10 mouse cellular contexts compared by ENCODE assay signal in the genomic region with DNA sequence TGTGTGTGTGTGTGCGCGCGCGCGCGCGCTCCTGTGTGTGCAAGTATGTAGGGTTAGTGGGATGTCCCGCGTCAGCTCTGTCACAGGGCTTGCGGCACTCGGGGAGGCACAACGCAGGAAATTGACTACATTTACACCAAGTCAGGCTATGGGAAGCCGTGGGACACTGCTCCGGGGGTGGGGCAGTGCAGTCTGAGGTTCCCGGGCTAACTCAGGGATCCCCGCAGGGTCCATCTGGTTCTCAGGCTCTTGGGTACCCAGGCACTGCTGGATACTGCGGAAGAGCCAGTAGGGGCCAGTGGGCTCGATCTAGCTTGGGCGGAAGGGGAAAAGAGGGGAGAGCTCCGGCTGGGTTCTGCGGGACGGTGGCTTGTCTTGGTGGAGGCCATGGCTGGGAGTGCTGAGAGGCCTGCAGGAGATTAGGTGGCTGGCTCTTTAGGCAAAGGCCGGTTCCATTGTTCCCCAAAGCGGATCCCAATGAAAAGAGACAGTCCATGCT. TPM values are rescaled to one million over a fixed set of nuclear protein-coding genes. Genes with fewer than 3 reads are reported as not detected.
DNase-seq lines count a peak whose midpoint lies in the region; ATAC-seq and TF ChIP-seq lines count a peak whose summit lies in the region.
"Had no signal": no experiment of that assay in that cellular context is flagged by ENCODE, and none has a peak within 500 bp of the region (broad histone marks: within the 10 kb centered on the region; RNA-seq: fewer than 3 reads in every experiment).

No protein-coding gene starts in this region.

- H3K4me2 ChIP-seq in kidney, embryonic 15.5 days = peak overlapping the region; percentile 66
- peak overlapping the region; percentile 64 for H3K4me2 ChIP-seq in embryonic facial prominence, embryonic 14.5 days (ENCODE audit: low read depth, low read length)
- H3K4me2 ChIP-seq in intestine, postnatal 0 days (replicated peaks; ENCODE audit: low read depth) = peak overlapping the region; percentile 38
- peak overlapping the region; percentile 62 for H3K4me2 ChIP-seq in neural tube, embryonic 12.5 days (replicated peaks)

- intact Hi-C loops in left cerebral cortex, postnatal 14 days (cut with DNase I) = no loop called here

- no peaks in the 10 kb centered on the region for H3K9me3 ChIP-seq in kidney, embryonic 15.5 days (replicated peaks)
- no peaks in the 10 kb centered on the region for H3K9me3 ChIP-seq in embryonic facial prominence, embryonic 14.5 days (ENCODE audit: control insufficient read depth, low read length)
- H3K9me3 ChIP-seq in intestine, postnatal 0 days (ENCODE audit: control insufficient read depth) = no peaks in the 10 kb centered on the region
- H3K9me3 ChIP-seq in neural tube, embryonic 12.5 days = no peaks in the 10 kb centered on the region

- no peak for TF ChIP-seq CTCF in kidney, adult 2 months (conservative IDR thresholded peaks at IDR 0.05; ENCODE audit: insufficient read depth, insufficient read length, low read depth, low read length)
- no peak for TF ChIP-seq CTCF in intestine, postnatal 0 days (IDR thresholded peaks at IDR 0.05; ENCODE audit: low read depth)

- no peak overlapping the region for H3K27ac ChIP-seq in kidney, embryonic 15.5 days
- no peak overlapping the region for H3K27ac ChIP-seq in kidney, adult 2 months (ENCODE audit: insufficient read depth, low read depth, low read length)
- no peak overlapping the region for H3K27ac ChIP-seq in embryonic facial prominence, embryonic 14.5 days (replicated peaks; ENCODE audit: low read depth, low read length)
- H3K27ac ChIP-seq in intestine, postnatal 0 days (ENCODE audit: low read depth, low read length) = no peak overlapping the region
- no peak overlapping the region for H3K27ac ChIP-seq in neural tube, embryonic 12.5 days

- no peaks in the 10 kb centered on the region for H3K36me3 ChIP-seq in kidney, embryonic 15.5 days
- H3K36me3 ChIP-seq in kidney, adult 2 months (ENCODE audit: control insufficient read depth, insufficient read depth, low read length) = no peaks in the 10 kb centered on the region
- H3K36me3 ChIP-seq in embryonic facial prominence, embryonic 14.5 days (ENCODE audit: control insufficient read depth, insufficient read depth, low read length) = no peaks in the 10 kb centered on the region
- H3K36me3 ChIP-seq in intestine, postnatal 0 days (ENCODE audit: control insufficient read depth, insufficient read depth) = no peaks in the 10 kb centered on the region
- H3K36me3 ChIP-seq in neural tube, embryonic 12.5 days = no peaks in the 10 kb centered on the region
- H3K36me3 ChIP-seq: G1E had no signal

- H3K4me3 ChIP-seq in kidney, embryonic 15.5 days (replicated peaks) = peak overlapping the region; percentile 36
- H3K4me3 ChIP-seq in kidney, adult 2 months (ENCODE audit: insufficient read depth, low read depth, low read length) = no peak overlapping the region
- peak overlapping the region; percentile 32 for H3K4me3 ChIP-seq in embryonic facial prominence, embryonic 14.5 days (ENCODE audit: low read depth, low read length)
- H3K4me3 ChIP-seq in intestine, postnatal 0 days (ENCODE audit: low read depth, low read length) = no peak overlapping the region
- 0 out of 2 replicates have a peak overlapping the region, but pooled peaks have one; percentile 18 for H3K4me3 ChIP-seq in neural tube, embryonic 12.5 days

- peaks cover 4% of the 10 kb centered on the region; the same call in 1 of the 2 replicates for H3K4me1 ChIP-seq in kidney, embryonic 15.5 days
- H3K4me1 ChIP-seq in kidney, adult 2 months (ENCODE audit: control insufficient read depth, insufficient read depth, low read length) = no peaks in the 10 kb centered on the region
- peaks cover 7% of the 10 kb centered on the region; the same call in 1 of the 2 replicates for H3K4me1 ChIP-seq in embryonic facial prominence, embryonic 14.5 days (ENCODE audit: control insufficient read depth, insufficient read depth, low read length)
- H3K4me1 ChIP-seq in intestine, postnatal 0 days (replicated peaks; ENCODE audit: control insufficient read depth, insufficient read depth, low read length) = no peaks in the 10 kb centered on the region
- peaks cover 8% of the 10 kb centered on the region; the same call in 1 of the 2 replicates for H3K4me1 ChIP-seq in neural tube, embryonic 12.5 days

- WGBS in kidney, embryonic 15.5 days = 14% methylated on average over 24 of the region's 24 CpGs
- WGBS in kidney, adult 2 months = 19% methylated on average over 24 of the region's 24 CpGs
- 13% methylated on average over 24 of the region's 24 CpGs for WGBS in embryonic facial prominence, embryonic 14.5 days
- 26% methylated on average over 24 of the region's 24 CpGs for WGBS in intestine, postnatal 0 days
- 9% methylated on average over 24 of the region's 24 CpGs for WGBS in neural tube, embryonic 12.5 days

- H3K27me3 ChIP-seq in kidney, embryonic 15.5 days = peaks cover 7% of the 10 kb centered on the region; the same call in 1 of the 2 replicates
- no peaks in the 10 kb centered on the region; the same call in 1 of the 2 replicates for H3K27me3 ChIP-seq in kidney, adult 2 months (replicated peaks; ENCODE audit: control insufficient read depth, insufficient read depth, low read length)
- H3K27me3 ChIP-seq in embryonic facial prominence, embryonic 14.5 days (replicated peaks; ENCODE audit: control insufficient read depth, insufficient read depth, low read length) = no peaks in the 10 kb centered on the region
- H3K27me3 ChIP-seq in intestine, postnatal 0 days (replicated peaks; ENCODE audit: control insufficient read depth, insufficient read depth, low read length) = no peaks in the 10 kb centered on the region
- H3K27me3 ChIP-seq in neural tube, embryonic 12.5 days (replicated peaks) = peaks cover 17% of the 10 kb centered on the region

- H3K9ac ChIP-seq in kidney, embryonic 15.5 days = peak overlapping the region; percentile 31; the same call in 1 of the 2 replicates
- H3K9ac ChIP-seq in embryonic facial prominence, embryonic 14.5 days (ENCODE audit: low read depth, low read length) = peak overlapping the region; percentile 42; the same call in 1 of the 2 replicates
- H3K9ac ChIP-seq in intestine, postnatal 0 days (ENCODE audit: low read depth, low read length) = no peak overlapping the region
- peak overlapping the region; percentile 42; the same call in 1 of the 2 replicates for H3K9ac ChIP-seq in neural tube, embryonic 12.5 days

- DNase-seq in kidney, adult 2 months = no peak
- DNase-seq in embryonic facial prominence, embryonic 14.5 days (ENCODE audit: low spot score) = no peak
- no peak for DNase-seq in frontal cortex, postnatal 14 days (ENCODE audit: low spot score in 2 of 2)
- no peak for DNase-seq in adrenal gland, postnatal 4 days (ENCODE audit: low spot score in 2 of 2)
- no peak for DNase-seq in left cerebral cortex, postnatal 14 days (ENCODE audit: low spot score in 2 of 2)
- DNase-seq: lung, postnatal 4 days had no signal

- TF ChIP-seq POLR2A in kidney, adult 2 months (IDR thresholded peaks at IDR 0.05; ENCODE audit: low read depth, low read length) = no peak

- peak; percentile 43; the same call in 1 of the 2 replicates for ATAC-seq in kidney, embryonic 15.5 days (replicated peaks; ENCODE audit: low FRiP score)
- ATAC-seq in embryonic facial prominence, embryonic 14.5 days (ENCODE audit: low read depth) = 0 out of 2 replicates have a peak, but pooled peaks have one; percentile 30
- no peak for ATAC-seq in intestine, postnatal 0 days
- peak; percentile 75 for ATAC-seq in neural tube, embryonic 12.5 days (ENCODE audit: low FRiP score, low read depth)

RNA-seq across cellular contexts. Expression of gene Cdca7l, which starts 15.5 kb away (rescaled TPM):
- 56.0 and 60.6 TPM in 2 replicates for polyA plus RNA-seq in kidney, embryonic 15.5 days (2015; fragmentation: Nextera tagmentation; extraction: Ambion mirVana)
- 2.0 and 2.5 TPM in 2 replicates for polyA plus RNA-seq in kidney, adult 2 months (2012; rRNA removed)
- polyA plus RNA-seq in embryonic facial prominence, embryonic 14.5 days (2014; fragmentation: Nextera tagmentation; extraction: Ambion mirVana) = 27.8 and 35.2 TPM in 2 replicates
- 8.1 and 8.2 TPM in 2 replicates for polyA plus RNA-seq in intestine, postnatal 0 days (2015; fragmentation: Nextera tagmentation; extraction: Ambion mirVana)
- 9.3 and 12.9 TPM in 2 replicates for polyA plus RNA-seq in neural tube, embryonic 12.5 days (2016; fragmentation: Nextera tagmentation; extraction: Ambion mirVana)
- total RNA-seq in adrenal gland, postnatal 4 days (2021) = 10 to 100 TPM; 20.2 to 21.8 TPM
- under 1 TPM; 0.74 to 0.81 TPM for total RNA-seq in left cerebral cortex, postnatal 14 days (2021)

Comparison
In these comparisons a context has a peak if more than half of its experiments do, and no peak if none do; other contexts are left out.
1. H3K4me3 ChIP-seq: peak in kidney, embryonic 15.5 days (single experiment), embryonic facial prominence, embryonic 14.5 days (single experiment) and neural tube, embryonic 12.5 days (single experiment); none in kidney, adult 2 months (single experiment) and intestine, postnatal 0 days (single experiment).
2. Peak in every context shown above with its lines, with median percentiles within 50 percentile points of each other: H3K4me2 ChIP-seq.